Mouse (Mus musculus) macrophage (primary cell): ENCODE results near the gene Ing1. TPM values are rescaled to one million over a fixed set of nuclear protein-coding genes. Genes with fewer than 3 reads are reported as not detected.
"Not testable (repeated sequence)": the region's sequence is repeated elsewhere in the genome, so short reads cannot be mapped to it uniquely, and the experiment has no call there.

Experiments used
- H3K27ac ChIP-seq: fragments of 350-480 bp; formaldehyde crosslinking; 2 replicates; pipeline ENCODE4 v1.9.0; 2021
- H3K36me3 ChIP-seq: fragments of 350-480 bp; formaldehyde crosslinking; 2 replicates; pipeline ENCODE4 v1.9.0; 2021; ENCODE audit errors: inconsistent target
- H3K4me3 ChIP-seq: fragments of 350-480 bp; formaldehyde crosslinking; 2 replicates; pipeline ENCODE4 v1.9.0; 2021; ENCODE audit errors: inconsistent target
- H3K79me2 ChIP-seq: fragments of 350-480 bp; formaldehyde crosslinking; 2 replicates; pipeline ENCODE4 v1.9.0; 2021; ENCODE audit errors: inconsistent target
- WGBS: methylation state at CpG from one replicate; pipeline ENCODE4 v1.1.7; 2026; ENCODE audit warnings: inconsistent platforms; ENCODE audit not compliant: missing documents; 5-methylcytosine and 5-hydroxymethylcytosine counted together
- polyA plus RNA-seq: library from polyadenylated mRNA; stranded (reverse); fragments of 250-400 nt; gene quantifications from 3 replicates; pipeline ENCODE4 v1.2.4, GENCODE M21; 2018; ENCODE audit warnings: inconsistent platforms

The Ing1 gene
- polyA plus RNA-seq, 1 experiment from 2014 or later, result 29.4 TPM

- H3K27ac ChIP-seq, result peak overlapping the region; percentile 56
- H3K4me3 ChIP-seq, result peak overlapping the region; percentile 83
- WGBS, result under 1% methylated on average over 58 of the region's 67 CpGs
- peaks cover 44% of the 10 kb centered on the region for H3K79me2 ChIP-seq
- peaks cover 17% of the 10 kb centered on the region for H3K36me3 ChIP-seq
Observed at GRCm38 (mm10) chr8:11557768-11558629, 2.6 kb downstream of the Ing1 start.

GRCm38 (mm10) chr8:11559511-11559910, 4.1 kb downstream of the Ing1 start:
- Histone ChIP-seq H3K36me3 (peaks cover 17% of the 10 kb centered on the region), H3K4me3 (no peak overlapping the region), H3K27ac (no peak overlapping the region), H3K79me2 (peaks cover 60% of the 10 kb centered on the region)
- 79% methylated on average over 3 of the region's 3 CpGs for WGBS

- Histone ChIP-seq H3K79me2 (peaks cover 67% of the 10 kb centered on the region), H3K36me3 (peaks cover 17% of the 10 kb centered on the region), H3K4me3 (no peak overlapping the region), H3K27ac (no peak overlapping the region)
- WGBS, result 82% methylated on average over 9 of the region's 9 CpGs
Observed at GRCm38 (mm10) chr8:11560220-11560619, 4.8 kb downstream of the Ing1 start.

- Histone ChIP-seq H3K79me2 (peaks cover 59% of the 10 kb centered on the region), H3K4me3 (no peak overlapping the region), H3K27ac (no peak overlapping the region), H3K36me3 (peaks cover 17% of the 10 kb centered on the region)
- 63% methylated on average over 5 of the region's 5 CpGs for WGBS
Observed at GRCm38 (mm10) chr8:11564236-11564635, 8.9 kb downstream of the Ing1 start.

- Histone ChIP-seq H3K27ac (no peak overlapping the region), H3K79me2 (peaks cover 54% of the 10 kb centered on the region), H3K4me3 (no peak overlapping the region), H3K36me3 (peaks cover 17% of the 10 kb centered on the region)
- 82% methylated on average over 7 of the region's 7 CpGs for WGBS
Observed at GRCm38 (mm10) chr8:11564721-11565120, 9.3 kb downstream of the Ing1 start.

GRCm38 (mm10) chr8:11568193-11568592, 12.8 kb downstream of the Ing1 start:
- not testable (repeated sequence) for H3K27ac ChIP-seq, H3K4me3 ChIP-seq, H3K36me3 ChIP-seq
- WGBS, result 57% methylated on average over 2 of the region's 2 CpGs
- peaks cover 22% of the 10 kb centered on the region; the same call in 1 of the 2 replicates for H3K79me2 ChIP-seq

GRCm38 (mm10) chr8:11569260-11570097, 14.1 kb downstream of the Ing1 start:
- Histone ChIP-seq H3K79me2 (peaks cover 9% of the 10 kb centered on the region; the same call in 1 of the 2 replicates), H3K27ac (no peak overlapping the region), H3K36me3 (no peaks in the 10 kb centered on the region), H3K4me3 (no peak overlapping the region)
- 89% methylated on average over 21 of the region's 22 CpGs for WGBS

GRCm38 (mm10) chr8:11570742-11571141, 15.4 kb downstream of the Ing1 start:
- Histone ChIP-seq H3K4me3 (no peak overlapping the region), H3K36me3 (no peaks in the 10 kb centered on the region), H3K79me2 (no peaks in the 10 kb centered on the region), H3K27ac (no peak overlapping the region)
- 92% methylated on average over 4 of the region's 4 CpGs for WGBS

GRCm38 (mm10) chr8:11571950-11572349, 16.6 kb downstream of the Ing1 start:
- no peak overlapping the region for H3K4me3 ChIP-seq
- WGBS, result 95% methylated on average over 10 of the region's 10 CpGs
- no peak overlapping the region for H3K27ac ChIP-seq

GRCm38 (mm10) chr8:11572428-11572827, 17.1 kb downstream of the Ing1 start:
- Histone ChIP-seq H3K79me2 (no peaks in the 10 kb centered on the region), H3K36me3 (no peaks in the 10 kb centered on the region), H3K4me3 (no peak overlapping the region), H3K27ac (no peak overlapping the region)
- WGBS, result 78% methylated on average over 6 of the region's 6 CpGs

More at GRCm38 (mm10) chr8:11571950-11572349, 16.6 kb downstream of the Ing1 start:
- H3K36me3 ChIP-seq, result no peaks in the 10 kb centered on the region
- no peaks in the 10 kb centered on the region for H3K79me2 ChIP-seq

GRCm38 (mm10) chr8:11574911-11575603, 19.7 kb downstream of the Ing1 start:
- 24% methylated on average over 9 of the region's 9 CpGs for WGBS
- Histone ChIP-seq H3K27ac (no peak overlapping the region), H3K36me3 (no peaks in the 10 kb centered on the region), H3K79me2 (no peaks in the 10 kb centered on the region), H3K4me3 (no peak overlapping the region)

GRCm38 (mm10) chr8:11575604-11576384, 20.4 kb downstream of the Ing1 start:
- Histone ChIP-seq H3K79me2 (no peaks in the 10 kb centered on the region), H3K4me3 (no peak overlapping the region), H3K27ac (no peak overlapping the region), H3K36me3 (no peaks in the 10 kb centered on the region)
- WGBS, result 42% methylated on average over 16 of the region's 16 CpGs

GRCm38 (mm10) chr8:11585513-11586373, 30.4 kb downstream of the Ing1 start:
- no peaks in the 10 kb centered on the region for H3K36me3 ChIP-seq
- WGBS, result 26% methylated on average over 21 of the region's 21 CpGs
- H3K4me3 ChIP-seq, result no peak overlapping the region
- no peak overlapping the region for H3K27ac ChIP-seq
- no peaks in the 10 kb centered on the region for H3K79me2 ChIP-seq
